Mouse (Mus musculus) heart, adult 2 months (tissue): ENCODE results near the gene Kcna6. TPM values are rescaled to one million over a fixed set of nuclear protein-coding genes. Genes with fewer than 3 reads are reported as not detected.

Experiments
- DNase-seq, 2 experiments: peaks; one replicate each; pipeline ENCODE4 v3.0.0; 2021
- H3K27ac ChIP-seq: fragments of 200-600 bp; 2 replicates; pipeline ENCODE4 v1.8.1; 2022
- H3K27me3 ChIP-seq: fragments of 200-500 bp; 2 replicates; pipeline ENCODE4 v1.6.1; 2012; ENCODE audit warnings: mild to moderate bottlenecking, low read length, inconsistent platforms, mixed read lengths; ENCODE audit not compliant: control insufficient read depth, insufficient read depth
- H3K36me3 ChIP-seq: fragments of 200-500 bp; 2 replicates; pipeline ENCODE4 v1.6.1; 2012; ENCODE audit warnings: low read length, inconsistent platforms; ENCODE audit not compliant: control insufficient read depth, insufficient read depth
- H3K4me1 ChIP-seq: fragments of 200-500 bp; 2 replicates; pipeline ENCODE4 v1.6.1; 2011; ENCODE audit warnings: low read length; ENCODE audit not compliant: control insufficient read depth, insufficient read depth
- H3K4me3 ChIP-seq: fragments of 200-600 bp; 2 replicates; pipeline ENCODE4 v1.8.1; 2022
- H3K79me2 ChIP-seq: fragments of 200-500 bp; replicated peaks from 2 replicates; pipeline ENCODE4 v1.6.1; 2012; ENCODE audit warnings: mild to moderate bottlenecking, inconsistent platforms, low read length, moderate library complexity, mixed read lengths; ENCODE audit not compliant: control insufficient read depth, insufficient read depth
- H3K9ac ChIP-seq: fragments of 200-500 bp; 2 replicates; pipeline ENCODE4 v1.6.1; 2012; ENCODE audit warnings: low read depth, mild to moderate bottlenecking, control low read depth, inconsistent platforms, low read length, mixed read lengths
- CTCF ChIP-seq: fragments of 200-600 bp; IDR thresholded peaks from 2 replicates; pipeline ENCODE4 v1.8.1; 2022; ENCODE audit warnings: antibody characterized with exemption, mild to moderate bottlenecking, moderate library complexity
- EP300 ChIP-seq: fragments of 200-500 bp; IDR thresholded peaks from 2 replicates; pipeline ENCODE4 v1.6.1; 2011; ENCODE audit warnings: low read depth, low read length, control low read depth; ENCODE audit not compliant: insufficient read depth
- POLR2A ChIP-seq: fragments of 200-500 bp; IDR thresholded peaks from 2 replicates; pipeline ENCODE4 v1.6.1; 2011; ENCODE audit warnings: mild to moderate bottlenecking, low read depth, low read length, control low read depth; ENCODE audit not compliant: insufficient read depth
- WGBS: fragments of 180-500 bp; shearing (Covaris S2); methylation state at CpG from one replicate; pipeline ENCODE4 v1.1.7; 2018; 5-methylcytosine and 5-hydroxymethylcytosine counted together
- intact Hi-C: fragments of 180-260 bp; cut with DNase I; formaldehyde crosslinking; loops from one replicate; pipeline ENCODE4 v1.15.1; 2025
- polyA plus RNA-seq: library from polyadenylated mRNA; depleted of rRNA; stranded (reverse); fragments of >200 nt; gene quantifications from 2 replicates; pipeline ENCODE4 v1.2.3, GENCODE M21; 2012
- total RNA-seq, 2 experiments: library from RNA; stranded (reverse); gene quantifications; 2 replicates each; pipeline ENCODE4 v1.2.3; 2021

The Kcna6 gene
- total and polyA plus RNA-seq, 3 experiments, result 1.2 TPM

DNA sequence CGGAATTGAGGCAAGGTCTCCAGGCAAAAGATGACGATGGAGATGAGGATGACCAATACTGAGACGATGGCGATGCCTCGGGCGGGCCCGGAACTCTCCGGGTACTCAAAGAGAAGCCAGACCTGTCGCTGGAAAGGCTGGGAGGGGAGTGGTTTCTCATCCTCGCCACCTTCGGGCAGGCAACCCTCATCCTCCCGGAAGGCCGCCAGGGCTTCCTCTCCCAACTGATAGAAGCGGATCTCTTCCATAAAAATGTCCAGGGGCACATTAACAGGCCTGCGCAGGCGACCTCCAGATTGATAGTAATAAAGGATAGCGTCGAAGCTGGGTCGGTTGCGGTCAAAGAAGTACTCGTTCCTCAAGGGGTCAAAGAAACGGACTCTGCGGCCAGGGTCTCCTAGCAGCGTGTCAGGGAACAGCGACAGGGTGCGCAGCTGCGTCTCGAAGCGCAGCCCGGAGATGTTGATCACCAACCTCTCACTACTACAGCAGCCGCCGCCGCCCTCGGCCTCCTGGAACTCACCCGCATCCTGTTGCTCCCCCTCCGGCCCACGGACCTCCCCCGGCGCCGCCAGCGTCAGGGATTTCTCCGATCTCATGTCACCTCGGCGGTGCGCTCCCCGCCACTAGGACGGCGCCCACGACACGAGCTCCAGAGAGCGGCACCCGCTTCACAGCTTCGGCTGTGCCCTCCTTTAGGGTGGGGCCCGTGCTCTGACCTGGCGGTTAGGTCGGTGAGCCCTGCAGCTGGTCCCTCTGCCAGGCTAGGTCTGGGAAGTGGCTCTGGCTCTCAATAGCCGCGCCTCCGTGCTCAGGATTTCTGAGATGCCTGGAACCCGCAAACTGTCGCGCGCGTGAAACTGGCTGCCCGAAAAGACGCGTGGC is 906 bp downstream of the Kcna6 start:
- H3K27me3 ChIP-seq, result no peaks in the 10 kb centered on the region; the same call in 1 of the 2 replicates
- H3K4me3 ChIP-seq, result peak overlapping the region; percentile 20
- TF ChIP-seq POLR2A (no peak), EP300 (no peak), CTCF (no peak)
- 2% methylated on average over 67 of the region's 67 CpGs for WGBS
- intact Hi-C loops, result no loop called here
- no peak overlapping the region for H3K27ac ChIP-seq
- DNase-seq, result peak in 1 of 2 experiments; percentile 5
- H3K4me1 ChIP-seq, result no peaks in the 10 kb centered on the region
- no peak overlapping the region for H3K9ac ChIP-seq
- H3K79me2 ChIP-seq, result no peaks in the 10 kb centered on the region
- no peaks in the 10 kb centered on the region for H3K36me3 ChIP-seq

DNA sequence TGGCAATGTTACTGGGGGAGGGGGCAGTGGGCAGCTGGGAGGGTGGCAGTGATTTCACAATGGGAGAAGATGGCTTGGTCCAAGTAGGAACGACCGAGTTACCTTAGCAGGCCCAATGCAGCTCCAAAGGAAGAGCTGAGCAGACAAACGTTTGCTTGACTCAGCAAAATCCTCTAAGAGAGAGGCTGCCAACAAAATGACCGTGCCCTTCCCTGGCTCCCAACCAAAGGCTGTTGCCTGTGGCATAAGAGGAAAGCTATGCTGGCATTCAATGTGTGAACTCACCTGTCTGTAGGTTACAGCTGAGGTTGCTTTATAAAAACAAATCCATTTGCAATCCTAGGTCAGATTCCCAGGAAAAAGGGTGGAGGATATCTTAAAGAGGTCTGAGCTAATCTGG is 3.5 kb downstream of the Kcna6 start:
- intact Hi-C loops, result no loop called here
- no peak overlapping the region for H3K9ac ChIP-seq
- no peaks in the 10 kb centered on the region for H3K79me2 ChIP-seq
- TF ChIP-seq POLR2A, result no peak
- no peak for TF ChIP-seq EP300
- no peak for TF ChIP-seq CTCF
- H3K4me3 ChIP-seq, result no peak overlapping the region
- DNase-seq, result peak; percentile 17 to 26
- 53% methylated on average over 4 of the region's 4 CpGs for WGBS
- H3K27me3 ChIP-seq, result no peaks in the 10 kb centered on the region; the same call in 1 of the 2 replicates
- no peaks in the 10 kb centered on the region for H3K36me3 ChIP-seq
- no peak overlapping the region for H3K27ac ChIP-seq
- H3K4me1 ChIP-seq, result no peaks in the 10 kb centered on the region

DNA sequence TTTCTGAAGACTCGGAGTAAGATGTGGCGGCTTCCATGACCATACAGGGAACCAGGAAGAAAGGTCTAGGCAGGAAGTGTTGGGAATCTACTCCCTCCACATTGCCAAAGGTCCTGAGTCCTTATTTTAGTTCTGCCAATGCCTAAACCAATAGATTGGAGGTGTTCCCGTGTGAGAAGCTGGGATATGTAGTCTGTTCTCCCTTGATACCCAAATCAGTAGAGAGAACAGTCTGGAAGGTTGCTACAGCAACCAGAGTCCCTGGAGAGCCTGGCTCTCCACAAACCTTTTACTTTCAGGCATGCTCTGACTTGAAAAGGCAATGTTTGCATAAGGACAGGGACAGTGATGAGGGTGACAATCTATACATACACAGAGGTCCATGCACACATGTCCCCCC is 4.7 kb downstream of the Kcna6 start:
- Histone ChIP-seq H3K79me2 (no peaks in the 10 kb centered on the region), H3K9ac (no peak overlapping the region), H3K27ac (no peak overlapping the region), H3K36me3 (no peaks in the 10 kb centered on the region), H3K4me1 (no peaks in the 10 kb centered on the region), H3K4me3 (no peak overlapping the region), H3K27me3 (no peaks in the 10 kb centered on the region; the same call in 1 of the 2 replicates)
- DNase-seq, result no peak
- TF ChIP-seq EP300, result no peak
- TF ChIP-seq CTCF, result no peak
- TF ChIP-seq POLR2A, result no peak
- intact Hi-C loops, result no loop called here
- 66% methylated on average over 3 of the region's 3 CpGs for WGBS

DNA sequence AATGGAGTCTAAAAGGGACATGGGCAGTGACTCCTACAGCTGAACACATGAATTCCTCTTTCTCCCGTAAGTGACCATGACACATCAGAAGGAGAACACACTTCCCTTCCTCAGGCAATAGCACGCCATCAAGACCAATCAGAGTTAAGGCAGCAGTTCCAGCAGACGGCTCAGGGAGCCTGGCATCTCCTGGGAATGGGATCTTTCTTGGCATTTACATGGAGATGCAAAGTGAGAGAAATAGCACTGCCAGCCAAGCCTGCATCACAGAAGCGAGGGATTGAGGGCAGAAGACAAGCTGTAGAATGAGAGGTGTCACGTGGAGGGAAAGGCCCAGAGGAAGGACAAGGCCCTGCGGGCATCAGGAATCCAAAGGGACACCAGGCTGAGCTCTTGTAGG is 7.8 kb downstream of the Kcna6 start:
- no peaks in the 10 kb centered on the region for H3K79me2 ChIP-seq
- TF ChIP-seq EP300, result no peak
- no peak for TF ChIP-seq CTCF
- TF ChIP-seq POLR2A, result no peak
- no peak overlapping the region for H3K4me3 ChIP-seq
- intact Hi-C loops, result no loop called here
- 80% methylated on average over 6 of the region's 6 CpGs for WGBS
- H3K9ac ChIP-seq, result no peak overlapping the region
- no peaks in the 10 kb centered on the region for H3K4me1 ChIP-seq
- DNase-seq, result no peak
- no peaks in the 10 kb centered on the region for H3K27me3 ChIP-seq
- H3K36me3 ChIP-seq, result no peaks in the 10 kb centered on the region
- H3K27ac ChIP-seq, result no peak overlapping the region

DNA sequence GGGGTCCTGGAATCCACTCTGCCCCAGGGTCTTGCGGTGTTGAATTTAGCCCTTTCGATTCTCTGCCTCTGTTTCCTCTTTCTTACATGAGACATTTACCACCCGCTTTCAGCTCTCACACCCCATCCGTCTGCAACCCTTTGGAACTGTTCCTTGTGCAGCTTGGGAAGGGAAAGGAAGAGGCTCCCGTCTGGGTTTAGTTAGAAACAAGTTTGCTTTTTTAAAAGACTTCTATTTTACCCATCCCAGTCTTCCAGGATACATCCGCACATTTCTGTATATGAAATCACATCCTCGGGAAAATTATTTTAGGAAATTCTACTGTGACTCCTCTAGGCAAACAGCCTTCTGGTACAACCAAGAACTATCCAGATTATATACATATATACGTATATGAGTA is 11.7 kb downstream of the Kcna6 start:
- H3K79me2 ChIP-seq, result no peaks in the 10 kb centered on the region
- intact Hi-C loops, result no loop called here
- H3K9ac ChIP-seq, result no peak overlapping the region
- WGBS, result 80% methylated on average over 8 of the region's 8 CpGs
- no peak overlapping the region for H3K4me3 ChIP-seq
- no peaks in the 10 kb centered on the region for H3K36me3 ChIP-seq
- no peak for DNase-seq
- TF ChIP-seq POLR2A, result no peak
- no peak for TF ChIP-seq EP300
- TF ChIP-seq CTCF, result no peak
- no peaks in the 10 kb centered on the region for H3K27me3 ChIP-seq
- H3K27ac ChIP-seq, result no peak overlapping the region
- no peaks in the 10 kb centered on the region for H3K4me1 ChIP-seq

DNA sequence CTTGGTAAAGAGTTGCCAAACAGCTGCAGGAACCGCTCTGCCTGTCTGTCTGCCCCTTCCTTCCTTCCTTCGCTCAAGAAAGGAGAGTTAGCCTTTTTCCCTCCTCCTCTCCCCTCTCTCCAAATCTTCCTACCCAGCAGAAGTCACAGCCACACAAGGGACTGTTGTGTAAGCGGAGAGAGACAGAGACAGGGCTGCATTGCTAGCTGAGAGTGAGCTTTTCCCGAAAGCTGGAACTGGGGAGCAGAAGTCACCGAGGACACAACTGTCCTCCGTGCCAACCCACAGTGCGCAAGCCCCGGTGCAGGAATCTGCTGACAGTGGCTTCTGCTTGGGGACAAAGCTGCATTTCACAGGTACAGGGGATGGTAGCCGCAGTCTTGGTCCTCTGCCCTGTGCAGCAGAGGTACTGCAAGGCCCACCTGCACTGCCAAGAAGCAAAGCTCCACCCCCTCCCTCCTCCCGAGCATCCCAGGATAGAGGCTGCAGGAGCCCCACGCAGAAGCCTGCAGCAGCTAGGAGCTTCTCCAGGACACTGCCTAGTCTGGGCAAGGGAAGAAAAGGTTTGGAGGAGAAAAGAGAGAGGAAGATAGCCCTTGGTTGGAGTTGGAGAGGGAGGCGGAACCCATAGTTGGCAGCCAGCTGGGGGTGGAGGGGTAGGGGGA is 21.9 kb downstream of the Kcna6 start:
- no peak for TF ChIP-seq CTCF
- no peak for TF ChIP-seq POLR2A
- no peak for TF ChIP-seq EP300
- H3K79me2 ChIP-seq, result no peaks in the 10 kb centered on the region
- DNase-seq, result no peak
- no peaks in the 10 kb centered on the region for H3K27me3 ChIP-seq
- H3K4me1 ChIP-seq, result no peaks in the 10 kb centered on the region
- no peak overlapping the region for H3K27ac ChIP-seq
- H3K4me3 ChIP-seq, result no peak overlapping the region
- 65% methylated on average over 12 of the region's 12 CpGs for WGBS
- intact Hi-C loops, result no loop called here
- no peaks in the 10 kb centered on the region for H3K36me3 ChIP-seq
- H3K9ac ChIP-seq, result no peak overlapping the region
